Mouse (Mus musculus): Measurements from ENCODE around the gene Ncapg2.

- TF ChIP-seq POLR2A (IDR thresholded peaks at IDR 0.05; ENCODE audit: low read depth, low read length) (no peak), CTCF (IDR thresholded peaks at IDR 0.05; ENCODE audit: extremely low read depth, insufficient read length, insufficient replicate concordance, low read depth, low read length) (no peak)
Measured at GRCm38 (mm10) chr12:116414941-116415340, 9.7 kb downstream of the Ncapg2 start.
